Mouse (Mus musculus) lung, postnatal 0 days (tissue): ENCODE measurements at regions not wholly inside any gene's neighbourhood (a gene's known extent, or its start where the extent isn't known, plus 50 kb on each side); places are given as distances from the start of the nearest gene placed in this dataset.

ENCODE experiments used
- CTCF ChIP-seq: IDR thresholded peaks from 2 replicates; pipeline ENCODE4 v1.5.1; 2016; ENCODE audit warnings: antibody characterized with exemption, mild to moderate bottlenecking
- EP300 ChIP-seq: IDR thresholded peaks from 2 replicates; pipeline ENCODE4 v1.6.1; 2016; ENCODE audit warnings: antibody characterized with exemption, mild to moderate bottlenecking, control low read depth

GRCm38 (mm10) chr8:89525041-89525440 is 481.1 kb upstream of the Sall1 start:
- TF ChIP-seq CTCF: no peak
- TF ChIP-seq EP300: no peak
